Mouse (Mus musculus) cerebellum, adult 2 months (tissue): Measurements from ENCODE around the gene Tuba1b.
"Not testable (repeated sequence)": the region's sequence is repeated elsewhere in the genome, so short reads cannot be mapped to it uniquely, and the experiment has no call there.

Experiments
- CTCF ChIP-seq: fragments of 200-500 bp; IDR thresholded peaks from 2 replicates; pipeline ENCODE4 v1.5.1; 2011; ENCODE audit warnings: low read depth, mild to moderate bottlenecking, control low read depth, low read length, moderate library complexity, borderline replicate concordance; ENCODE audit not compliant: insufficient read depth
- POLR2A ChIP-seq: fragments of 200-500 bp; IDR thresholded peaks from 2 replicates; pipeline ENCODE4 v1.6.1; 2011; ENCODE audit warnings: low read length, control low read depth, borderline replicate concordance; ENCODE audit not compliant: insufficient read depth

DNA sequence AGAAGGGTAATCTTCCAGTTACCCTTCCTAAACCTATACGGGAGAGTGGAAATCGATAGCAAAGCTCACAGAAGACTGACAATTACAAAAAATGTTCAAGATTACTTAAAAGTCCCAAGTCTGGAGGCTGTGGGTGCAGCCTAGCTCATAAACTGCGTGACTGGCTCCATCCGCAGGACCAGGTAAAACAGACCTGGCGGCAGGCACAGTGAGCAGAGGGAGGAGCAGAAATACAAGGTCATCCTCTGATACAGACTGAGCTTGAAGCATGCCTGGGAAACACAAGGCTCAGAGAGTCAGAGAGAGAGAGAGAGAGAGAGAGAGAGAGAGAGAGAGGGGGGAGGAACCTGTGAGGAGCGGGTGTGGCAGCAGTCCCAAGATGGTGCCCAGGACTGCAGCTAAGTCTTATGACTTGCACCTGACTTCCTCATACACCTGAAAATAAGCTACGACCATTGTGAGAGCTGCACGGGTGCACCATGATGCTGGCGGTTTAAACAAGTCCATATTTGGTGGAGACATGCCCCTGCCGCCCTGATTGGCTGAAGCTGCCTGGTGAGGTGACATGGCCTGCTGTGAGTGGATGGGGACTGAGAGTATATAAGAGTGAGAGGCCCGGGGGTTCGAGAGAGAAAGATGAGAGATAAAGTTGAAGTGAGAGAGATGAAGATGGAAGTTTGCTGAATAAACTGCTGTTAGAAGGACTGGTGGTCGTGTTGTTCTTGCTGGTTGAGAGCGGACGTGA is 37.4 kb upstream of the Tuba1b start:
- TF ChIP-seq POLR2A, CTCF: not testable (repeated sequence)
